Mouse (Mus musculus) B cell, adult (primary cell): ENCODE measurements around the gene Pmf1. TPM values are rescaled to one million over a fixed set of nuclear protein-coding genes. Genes with fewer than 3 reads are reported as not detected.

ENCODE experiments used
- total RNA-seq: library from RNA; stranded (reverse); gene quantifications from 4 replicates; pipeline ENCODE4 v1.2.4, GENCODE M21; 2023; ENCODE audit not compliant: inconsistent age

Pmf1 gene
- 56.7 to 66.9 TPM (median 64.0 TPM) in 4 replicates for total RNA-seq

GRCm38 (mm10) chr3:88409741-88410644 is at the start of gene Pmf1:
Gene Pmf1, minus strand, starts transcription at chr3:88410331.

GRCm38 (mm10) chr3:88424605-88425329 is 14.6 kb upstream of the Pmf1 start, which contains the start of gene Slc25a44:
Gene Slc25a44, minus strand, starts transcription at chr3:88425139.

GRCm38 (mm10) chr3:88384364-88384763 is 25.8 kb downstream of the Pmf1 start, which contains the start of gene Bglap:
Gene Bglap, minus strand, starts transcription at chr3:88384464.

GRCm38 (mm10) chr3:88378599-88378998 is 31.5 kb downstream of the Pmf1 start, which contains the start of gene Bglap2:
Gene Bglap2, minus strand, starts transcription at chr3:88378699.

GRCm38 (mm10) chr3:88372643-88373042 is 37.5 kb downstream of the Pmf1 start, which contains the start of gene Bglap3:
Gene Bglap3, minus strand, starts transcription at chr3:88372743.

GRCm38 (mm10) chr3:88364337-88364736 is 45.8 kb downstream of the Pmf1 start, which contains the start of gene Paqr6:
Gene Paqr6, plus strand, starts transcription at chr3:88364584.

Other genes starting within 250 kb of the Pmf1 start
- gene Rhbg, start 155.6 kb downstream of the Pmf1 start, total RNA-seq, result not detected in 4 replicates
- not detected in 4 replicates for gene Gm38392, start 123.1 kb downstream of the Pmf1 start, total RNA-seq
- gene Tsacc, start 113.3 kb downstream of the Pmf1 start, total RNA-seq, result 4.6 to 7.6 TPM (median 6.0 TPM) in 4 replicates
- 150 to 201 TPM (median 177 TPM) in 4 replicates for gene Cct3, start 113.2 kb downstream of the Pmf1 start, total RNA-seq
- 123 to 146 TPM (median 145 TPM) in 4 replicates for gene Glmp, start 85.3 kb downstream of the Pmf1 start, total RNA-seq
- gene Tmem79, start 74.2 kb downstream of the Pmf1 start, total RNA-seq, result 0.66 to 1.9 TPM (median 1.2 TPM) in 4 replicates
- 104 to 116 TPM (median 111 TPM) in 4 replicates for gene Smg5, start 74.1 kb downstream of the Pmf1 start, total RNA-seq
- gene Paqr6, start 45.7 kb downstream of the Pmf1 start, total RNA-seq, result 1.6 to 3.6 TPM (median 1.6 TPM) in 3 of 4 replicates, not detected in the other
- gene Bglap3, start 37.6 kb downstream of the Pmf1 start, total RNA-seq, result not detected in 4 replicates
- not detected in 4 replicates for gene Bglap2, start 31.6 kb downstream of the Pmf1 start, total RNA-seq
- gene Bglap, start 25.9 kb downstream of the Pmf1 start, total RNA-seq, result not detected in 4 replicates
- gene Slc25a44, start 14.8 kb upstream of the Pmf1 start, total RNA-seq, result 18.6 to 22.0 TPM (median 19.8 TPM) in 4 replicates
- gene Sema4a, start 50.9 kb upstream of the Pmf1 start, total RNA-seq, result 0.63 to 2.2 TPM (median 1.6 TPM) in 4 replicates
- 18.4 to 22.9 TPM (median 21.7 TPM) in 4 replicates for gene Lmna, start 99.6 kb upstream of the Pmf1 start, total RNA-seq
- 1.1 to 1.6 TPM (median 1.4 TPM) in 4 replicates for gene Mex3a, start 122.1 kb upstream of the Pmf1 start, total RNA-seq
- gene Rab25, start 138.0 kb upstream of the Pmf1 start, total RNA-seq, result 0.70 to 1.9 TPM (median 0.86 TPM) in 4 replicates
- gene Lamtor2, start 142.7 kb upstream of the Pmf1 start, total RNA-seq, result 99.1 to 111 TPM (median 105 TPM) in 4 replicates
- gene Ubqln4, start 143.4 kb upstream of the Pmf1 start, total RNA-seq, result 42.9 to 49.4 TPM (median 47.2 TPM) in 4 replicates
- gene Ssr2, start 165.5 kb upstream of the Pmf1 start, total RNA-seq, result 60.6 to 67.5 TPM (median 65.5 TPM) in 4 replicates
- gene Arhgef2, start 195.6 kb upstream of the Pmf1 start, total RNA-seq, result 231 to 252 TPM (median 239 TPM) in 4 replicates
- not detected in 4 replicates for gene Rxfp4, start 242.8 kb upstream of the Pmf1 start, total RNA-seq